Mouse (Mus musculus): ENCODE data around the gene Cdh22. TPM values are rescaled to one million over a fixed set of nuclear protein-coding genes. Genes with fewer than 3 reads are reported as not detected.

The Cdh22 gene
- polyA plus RNA-seq, 1 experiment from 2014 or later = not detected

DNA sequence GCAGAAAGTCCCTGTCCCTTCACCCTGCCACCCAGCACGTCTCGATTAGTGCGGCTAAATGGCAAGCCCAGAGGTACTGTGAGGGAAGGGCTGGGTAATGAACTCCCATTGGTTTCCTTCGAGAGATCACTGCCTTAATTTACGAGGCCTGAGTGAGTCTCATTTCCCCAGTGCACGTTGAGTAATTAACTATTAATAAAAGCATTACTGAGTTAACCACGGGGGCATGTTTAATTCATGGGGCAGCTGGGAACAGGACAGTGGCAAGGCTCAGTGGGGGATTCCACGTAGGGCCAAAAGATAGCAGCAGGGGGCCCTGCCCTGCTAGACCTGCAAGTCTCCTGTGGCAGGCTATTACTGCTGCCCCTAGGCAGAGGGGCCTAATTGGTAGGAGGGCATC is 36.7 kb upstream of the Cdh22 start:
- Histone ChIP-seq H3K27ac (ENCODE audit: low read length) (no peak overlapping the region), H3K9ac (ENCODE audit: low read depth, low read length) (no peak overlapping the region), H3K9me3 (replicated peaks; ENCODE audit: control insufficient read depth, low read length) (no peaks in the 10 kb centered on the region), H3K4me1 (ENCODE audit: control insufficient read depth, low read depth, low read length) (no peaks in the 10 kb centered on the region), H3K36me3 (ENCODE audit: control insufficient read depth, insufficient read depth) (no peaks in the 10 kb centered on the region), H3K27me3 (ENCODE audit: control insufficient read depth, insufficient read depth, low read depth, low read length) (no peaks in the 10 kb centered on the region), H3K4me3 (ENCODE audit: low read depth, low read length) (no peak overlapping the region), H3K4me2 (ENCODE audit: low read depth, low read length) (no peak overlapping the region)
- no peak for ATAC-seq (ENCODE audit: low read depth)
- 20% methylated on average over 8 of the region's 8 CpGs for WGBS (ENCODE audit: insufficient replicate concordance)

- no peak for ATAC-seq (ENCODE audit: low read depth)
- Histone ChIP-seq H3K9ac (ENCODE audit: low read depth, low read length) (no peak overlapping the region), H3K4me1 (ENCODE audit: control insufficient read depth, low read depth, low read length) (no peaks in the 10 kb centered on the region), H3K36me3 (ENCODE audit: control insufficient read depth, insufficient read depth) (no peaks in the 10 kb centered on the region), H3K27ac (ENCODE audit: low read length) (no peak overlapping the region), H3K4me2 (ENCODE audit: low read depth, low read length) (no peak overlapping the region), H3K9me3 (replicated peaks; ENCODE audit: control insufficient read depth, low read length) (no peaks in the 10 kb centered on the region), H3K27me3 (ENCODE audit: control insufficient read depth, insufficient read depth, low read depth, low read length) (peaks cover 2% of the 10 kb centered on the region; the same call in 1 of the 2 replicates), H3K4me3 (ENCODE audit: low read depth, low read length) (no peak overlapping the region)
- 32% methylated on average over 7 of the region's 7 CpGs for WGBS (ENCODE audit: insufficient replicate concordance)
Measured at GRCm38 (mm10) chr2:165270858-165271257, 36.2 kb upstream of the Cdh22 start.

- Histone ChIP-seq H3K9me3 (replicated peaks; ENCODE audit: control insufficient read depth, low read length) (no peaks in the 10 kb centered on the region), H3K36me3 (ENCODE audit: control insufficient read depth, insufficient read depth) (no peaks in the 10 kb centered on the region), H3K4me3 (ENCODE audit: low read depth, low read length) (no peak overlapping the region), H3K9ac (ENCODE audit: low read depth, low read length) (no peak overlapping the region), H3K4me2 (ENCODE audit: low read depth, low read length) (no peak overlapping the region), H3K27me3 (ENCODE audit: control insufficient read depth, insufficient read depth, low read depth, low read length) (peaks cover 3% of the 10 kb centered on the region), H3K4me1 (ENCODE audit: control insufficient read depth, low read depth, low read length) (no peaks in the 10 kb centered on the region), H3K27ac (ENCODE audit: low read length) (no peak overlapping the region)
- no peak for ATAC-seq (ENCODE audit: low read depth)
- WGBS (ENCODE audit: insufficient replicate concordance) = 21% methylated on average over 12 of the region's 12 CpGs
Measured at GRCm38 (mm10) chr2:165266739-165267138, 32.1 kb upstream of the Cdh22 start.

GRCm38 (mm10) chr2:165263861-165264260 is 29.2 kb upstream of the Cdh22 start:
- 46% methylated on average over 7 of the region's 7 CpGs for WGBS (ENCODE audit: insufficient replicate concordance)
- ATAC-seq (ENCODE audit: low read depth) = no peak
- no peak overlapping the region for H3K4me2 ChIP-seq (ENCODE audit: low read depth, low read length)

DNA sequence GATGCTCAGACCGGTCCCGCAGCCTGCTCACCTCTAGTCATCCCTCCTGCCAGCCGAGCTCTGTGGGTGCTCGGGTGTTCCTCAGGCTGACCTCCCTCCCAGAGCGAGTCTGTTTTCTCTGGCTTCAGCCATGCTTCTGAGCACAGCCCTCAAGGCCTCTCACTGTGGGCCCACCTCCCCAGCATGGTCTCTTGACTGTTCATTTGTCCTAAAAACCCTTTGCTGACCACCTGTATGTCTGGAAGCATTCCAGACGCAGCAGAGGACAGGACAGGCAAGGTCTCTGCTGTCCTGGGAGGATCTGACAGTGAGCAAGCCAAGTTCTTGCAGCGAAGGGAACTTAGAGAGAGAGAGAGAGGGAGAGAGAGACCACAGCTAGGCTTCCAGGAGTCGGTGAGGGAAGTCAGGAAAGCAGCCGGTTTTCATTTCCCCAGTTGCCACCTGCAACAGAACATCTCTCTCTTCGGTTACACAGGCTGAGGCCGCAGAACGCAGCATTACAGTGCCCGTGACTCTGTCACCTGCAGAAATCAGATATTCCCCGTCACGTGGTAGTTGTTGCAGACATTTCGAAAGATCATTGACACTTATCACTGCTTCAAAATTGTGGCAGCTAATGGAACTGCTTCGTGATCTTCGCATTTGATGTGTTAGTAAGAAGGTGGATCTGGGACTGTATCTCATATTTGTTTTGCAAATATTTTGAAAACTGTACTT is 27.8 kb upstream of the Cdh22 start:
- H3K4me3 ChIP-seq (ENCODE audit: low read depth, low read length) = no peak overlapping the region
- peaks cover 3% of the 10 kb centered on the region for H3K27me3 ChIP-seq (ENCODE audit: control insufficient read depth, insufficient read depth, low read depth, low read length)
- no peak for ATAC-seq (ENCODE audit: low read depth)
- H3K4me1 ChIP-seq (ENCODE audit: control insufficient read depth, low read depth, low read length) = no peaks in the 10 kb centered on the region
- no peak overlapping the region for H3K4me2 ChIP-seq (ENCODE audit: low read depth, low read length)
- H3K36me3 ChIP-seq (ENCODE audit: control insufficient read depth, insufficient read depth) = no peaks in the 10 kb centered on the region
- H3K9ac ChIP-seq (ENCODE audit: low read depth, low read length) = no peak overlapping the region
- H3K27ac ChIP-seq (ENCODE audit: low read length) = no peak overlapping the region
- 47% methylated on average over 18 of the region's 18 CpGs for WGBS (ENCODE audit: insufficient replicate concordance)
- no peaks in the 10 kb centered on the region for H3K9me3 ChIP-seq (replicated peaks; ENCODE audit: control insufficient read depth, low read length)

More at GRCm38 (mm10) chr2:165263861-165264260, 29.2 kb upstream of the Cdh22 start:
- Histone ChIP-seq H3K9me3 (replicated peaks; ENCODE audit: control insufficient read depth, low read length) (no peaks in the 10 kb centered on the region), H3K4me3 (ENCODE audit: low read depth, low read length) (no peak overlapping the region), H3K27ac (ENCODE audit: low read length) (no peak overlapping the region), H3K36me3 (ENCODE audit: control insufficient read depth, insufficient read depth) (no peaks in the 10 kb centered on the region), H3K9ac (ENCODE audit: low read depth, low read length) (no peak overlapping the region), H3K4me1 (ENCODE audit: control insufficient read depth, low read depth, low read length) (no peaks in the 10 kb centered on the region), H3K27me3 (ENCODE audit: control insufficient read depth, insufficient read depth, low read depth, low read length) (peaks cover 3% of the 10 kb centered on the region)

DNA sequence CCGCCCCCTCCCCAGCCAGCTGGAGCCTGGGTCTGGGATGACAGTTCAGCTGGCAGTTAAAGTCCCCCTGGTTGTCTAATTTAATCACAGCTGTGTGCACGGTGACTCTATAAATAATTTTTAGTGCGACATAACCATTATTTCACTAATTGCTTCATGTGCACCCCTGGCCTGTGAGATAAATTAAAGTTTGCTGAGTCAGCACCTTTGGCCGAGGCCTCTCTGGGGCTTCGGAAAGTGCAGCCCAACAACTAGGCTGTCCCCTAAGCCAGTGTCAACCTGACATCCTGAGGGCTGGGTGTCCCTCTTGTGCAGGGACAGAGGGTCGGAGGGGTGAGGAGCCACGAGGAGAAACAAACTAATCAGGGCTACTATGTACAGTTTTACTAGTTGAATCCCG is 25.2 kb upstream of the Cdh22 start:
- ATAC-seq (ENCODE audit: low read depth) = no peak
- no peaks in the 10 kb centered on the region for H3K9me3 ChIP-seq (replicated peaks; ENCODE audit: control insufficient read depth, low read length)
- no peaks in the 10 kb centered on the region for H3K36me3 ChIP-seq (ENCODE audit: control insufficient read depth, insufficient read depth)
- H3K4me1 ChIP-seq (ENCODE audit: control insufficient read depth, low read depth, low read length) = no peaks in the 10 kb centered on the region
- WGBS (ENCODE audit: insufficient replicate concordance) = 60% methylated on average over 8 of the region's 8 CpGs
- no peak overlapping the region for H3K27ac ChIP-seq (ENCODE audit: low read length)
- H3K4me3 ChIP-seq (ENCODE audit: low read depth, low read length) = no peak overlapping the region
- no peak overlapping the region for H3K9ac ChIP-seq (ENCODE audit: low read depth, low read length)
- H3K27me3 ChIP-seq (ENCODE audit: control insufficient read depth, insufficient read depth, low read depth, low read length) = peaks cover under 1% of the 10 kb centered on the region; the same call in 1 of the 2 replicates
- no peak overlapping the region for H3K4me2 ChIP-seq (ENCODE audit: low read depth, low read length)

- no peak overlapping the region for H3K9ac ChIP-seq (ENCODE audit: low read depth, low read length)
- H3K4me2 ChIP-seq (ENCODE audit: low read depth, low read length) = no peak overlapping the region
- H3K27ac ChIP-seq (ENCODE audit: low read length) = no peak overlapping the region
- peaks cover 11% of the 10 kb centered on the region; the same call in 1 of the 2 replicates for H3K27me3 ChIP-seq (ENCODE audit: control insufficient read depth, insufficient read depth, low read depth, low read length)
- no peak for ATAC-seq (ENCODE audit: low read depth)
- no peaks in the 10 kb centered on the region for H3K4me1 ChIP-seq (ENCODE audit: control insufficient read depth, low read depth, low read length)
- H3K36me3 ChIP-seq (ENCODE audit: control insufficient read depth, insufficient read depth) = no peaks in the 10 kb centered on the region
- WGBS (ENCODE audit: insufficient replicate concordance) = 52% methylated on average over 6 of the region's 6 CpGs
- H3K9me3 ChIP-seq (replicated peaks; ENCODE audit: control insufficient read depth, low read length) = no peaks in the 10 kb centered on the region
- H3K4me3 ChIP-seq (ENCODE audit: low read depth, low read length) = no peak overlapping the region
Measured at GRCm38 (mm10) chr2:165258321-165258720, 23.7 kb upstream of the Cdh22 start.

- WGBS (ENCODE audit: insufficient replicate concordance) = 47% methylated on average over 11 of the region's 11 CpGs
- no peak for ATAC-seq (ENCODE audit: low read depth)
Measured at GRCm38 (mm10) chr2:165257151-165257834, 22.6 kb upstream of the Cdh22 start.

GRCm38 (mm10) chr2:165256213-165256612 is 21.6 kb upstream of the Cdh22 start:
- H3K9me3 ChIP-seq (replicated peaks; ENCODE audit: control insufficient read depth, low read length) = no peaks in the 10 kb centered on the region
- no peak overlapping the region for H3K4me3 ChIP-seq (ENCODE audit: low read depth, low read length)
- no peak overlapping the region for H3K4me2 ChIP-seq (ENCODE audit: low read depth, low read length)
- no peaks in the 10 kb centered on the region for H3K36me3 ChIP-seq (ENCODE audit: control insufficient read depth, insufficient read depth)
- ATAC-seq (ENCODE audit: low read depth) = no peak
- no peaks in the 10 kb centered on the region for H3K4me1 ChIP-seq (ENCODE audit: control insufficient read depth, low read depth, low read length)
- peaks cover 11% of the 10 kb centered on the region; the same call in 1 of the 2 replicates for H3K27me3 ChIP-seq (ENCODE audit: control insufficient read depth, insufficient read depth, low read depth, low read length)
- H3K27ac ChIP-seq (ENCODE audit: low read length) = no peak overlapping the region
- no peak overlapping the region for H3K9ac ChIP-seq (ENCODE audit: low read depth, low read length)
- 47% methylated on average over 10 of the region's 10 CpGs for WGBS (ENCODE audit: insufficient replicate concordance)

More at GRCm38 (mm10) chr2:165257151-165257834, 22.6 kb upstream of the Cdh22 start:
- no peaks in the 10 kb centered on the region for H3K4me1 ChIP-seq (ENCODE audit: control insufficient read depth, low read depth, low read length)
- H3K4me3 ChIP-seq (ENCODE audit: low read depth, low read length) = no peak overlapping the region
- H3K9me3 ChIP-seq (replicated peaks; ENCODE audit: control insufficient read depth, low read length) = no peaks in the 10 kb centered on the region
- peaks cover 11% of the 10 kb centered on the region; the same call in 1 of the 2 replicates for H3K27me3 ChIP-seq (ENCODE audit: control insufficient read depth, insufficient read depth, low read depth, low read length)
- no peak overlapping the region for H3K27ac ChIP-seq (ENCODE audit: low read length)
- no peak overlapping the region for H3K4me2 ChIP-seq (ENCODE audit: low read depth, low read length)
- no peaks in the 10 kb centered on the region for H3K36me3 ChIP-seq (ENCODE audit: control insufficient read depth, insufficient read depth)
- H3K9ac ChIP-seq (ENCODE audit: low read depth, low read length) = no peak overlapping the region
